Mouse (Mus musculus) heart, postnatal 4 days (tissue): ENCODE results near the gene Eif4a3. TPM values are rescaled to one million over a fixed set of nuclear protein-coding genes. Genes with fewer than 3 reads are reported as not detected.

Experiments used
- DNase-seq: peaks from one replicate; pipeline ENCODE4 v3.0.0; 2021
- total RNA-seq, 2 experiments: library from RNA; stranded (reverse); gene quantifications; 2 replicates each; pipeline ENCODE4 v1.2.3; 2021

The Eif4a3 gene
- 100 to 1,000 TPM; 141 to 154 TPM for total RNA-seq

DNA sequence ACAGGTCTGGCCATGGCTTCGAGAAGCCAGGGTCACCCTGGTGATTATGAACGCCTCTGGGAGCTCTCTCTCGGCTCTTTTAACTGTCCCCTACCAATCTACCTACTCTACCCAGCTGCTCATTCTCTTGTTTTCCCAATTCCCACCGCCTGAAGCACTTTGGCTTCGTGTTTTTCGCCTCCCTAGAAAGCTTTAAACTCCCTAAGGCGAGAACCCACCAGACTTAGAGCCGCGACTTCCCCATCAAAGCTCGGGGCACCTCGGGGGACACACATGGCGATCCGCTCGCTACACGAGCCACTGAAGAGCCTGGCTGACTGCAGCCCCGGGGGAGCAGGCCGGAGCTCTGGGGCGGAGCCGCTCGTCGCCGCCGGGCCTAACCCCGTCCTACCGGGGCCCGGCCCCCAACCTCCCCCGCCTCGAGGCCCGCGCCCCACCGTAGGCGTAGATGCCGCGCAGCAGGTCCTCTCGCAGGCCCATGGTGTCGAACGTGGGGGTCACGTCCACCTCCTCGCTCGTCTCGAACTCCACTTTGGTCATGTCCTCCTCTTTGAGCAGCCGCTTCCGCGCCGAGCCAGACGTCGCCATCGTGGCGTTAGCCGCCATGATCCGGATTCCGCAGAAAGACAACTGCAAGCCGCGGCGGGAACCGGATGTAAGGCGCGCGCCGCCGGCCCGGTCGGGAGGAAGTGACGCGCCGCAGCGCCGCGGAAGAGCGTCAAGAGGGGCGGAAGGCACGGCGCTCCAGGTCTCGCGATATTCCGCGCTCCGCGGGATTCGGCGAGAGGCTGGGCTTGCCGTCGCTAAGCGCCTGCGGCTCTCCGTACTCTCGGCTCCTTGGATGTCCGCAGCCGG is at the start of gene Eif4a3:
Gene Eif4a3, minus strand, starts transcription at position 699 of the 855 bp plus-strand sequence.
- DNase-seq = peak; percentile 99

DNA sequence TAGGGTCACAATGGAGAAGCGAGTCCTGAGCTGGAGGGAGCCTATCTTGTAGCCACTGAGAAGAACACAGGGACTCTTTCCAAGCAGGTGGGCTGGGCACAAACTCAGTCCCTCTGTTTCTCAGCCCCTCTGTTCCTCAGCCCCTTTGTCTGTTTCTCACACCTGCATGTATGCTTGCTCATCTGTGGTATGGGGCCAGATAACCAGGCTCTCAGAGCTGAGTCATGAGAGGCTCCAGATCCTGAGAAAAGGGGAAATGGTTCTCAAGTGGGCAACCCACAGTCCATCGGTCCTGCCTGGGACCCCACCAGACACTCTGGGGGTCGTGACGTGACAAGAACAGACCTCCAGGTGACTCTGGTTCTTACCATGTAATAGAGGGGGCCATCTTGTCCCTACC is 47.2 kb upstream of the Eif4a3 start:
- DNase-seq = no peak

DNA sequence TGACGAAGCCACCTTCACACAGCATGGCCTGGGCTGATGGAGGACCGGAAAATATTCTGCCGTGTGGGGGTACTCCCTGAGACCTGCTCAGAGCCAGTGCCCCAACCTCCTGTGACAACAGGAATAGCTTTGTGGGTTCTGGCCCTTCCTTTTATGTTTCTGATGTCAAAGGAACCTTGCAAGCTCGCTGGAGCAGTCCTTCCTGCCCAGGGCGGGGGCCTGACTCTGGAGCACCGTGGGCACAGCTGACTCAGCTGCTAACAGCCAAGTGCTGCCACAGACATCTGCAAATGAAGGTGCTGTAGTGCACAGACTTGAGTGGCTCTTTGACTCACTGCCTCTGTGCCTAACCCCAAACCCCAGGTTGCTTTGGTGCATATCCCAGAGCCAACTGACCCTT is 45.0 kb upstream of the Eif4a3 start:
- DNase-seq = no peak

DNA sequence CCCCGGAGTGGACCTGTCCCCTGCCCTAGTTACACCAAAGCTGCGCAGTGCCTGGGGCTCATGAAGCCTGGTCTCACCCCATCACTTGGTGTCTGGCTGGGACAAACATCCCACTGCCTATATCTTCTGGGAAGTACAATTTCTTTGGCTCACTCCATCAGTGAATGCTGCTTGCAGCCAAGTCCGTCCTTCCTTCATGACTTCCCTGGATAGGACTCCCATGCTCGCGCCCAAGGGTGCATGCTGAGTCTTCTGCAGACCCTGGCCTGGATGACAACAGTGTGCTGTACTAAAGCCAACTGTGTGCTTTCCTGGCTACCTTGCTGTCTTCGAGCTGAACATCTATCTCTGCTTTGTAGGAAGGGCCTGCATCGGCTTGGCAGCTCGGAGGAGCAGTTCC is 44.3 kb upstream of the Eif4a3 start:
- DNase-seq = no peak

DNA sequence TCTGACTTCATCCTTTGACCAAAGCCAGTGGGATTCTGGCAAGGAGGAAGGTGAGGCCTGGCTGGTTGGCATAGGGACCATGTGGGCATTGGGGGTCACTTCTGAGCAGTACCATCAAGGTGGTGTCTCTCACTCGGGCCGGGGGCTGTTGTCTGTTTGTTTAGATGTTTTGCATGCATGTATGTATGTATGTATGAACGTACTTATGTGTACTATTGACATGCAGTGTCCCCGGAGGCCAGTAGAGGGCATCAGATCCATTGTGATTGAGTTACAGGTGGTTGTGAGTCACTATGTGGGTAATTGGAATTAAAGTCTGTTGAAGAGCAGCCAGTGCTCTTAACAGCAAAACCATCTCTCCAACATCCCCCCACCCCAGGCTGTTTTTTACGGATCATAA is 39.7 kb upstream of the Eif4a3 start:
- peak; percentile 80 for DNase-seq

DNA sequence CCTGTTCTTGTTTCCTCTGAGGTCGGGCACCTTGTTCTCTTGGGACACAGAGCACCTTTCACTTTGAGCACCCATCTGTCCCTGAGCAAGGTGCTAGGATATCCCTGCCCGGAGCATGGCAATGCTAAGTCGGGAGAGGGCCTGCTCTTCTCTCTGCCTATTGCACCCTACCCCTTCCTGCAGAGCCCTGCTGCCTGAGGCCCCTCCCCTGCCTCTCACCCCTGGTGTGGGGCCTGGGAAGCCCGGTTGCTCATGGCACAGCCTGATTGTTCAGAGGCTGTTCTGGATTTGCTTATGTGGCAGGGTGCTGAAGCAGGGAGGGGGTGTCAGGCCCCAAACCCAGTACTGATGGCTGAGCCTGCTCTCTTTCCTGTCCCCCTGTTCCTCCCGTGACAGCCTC is 39.3 kb upstream of the Eif4a3 start:
- no peak for DNase-seq

DNA sequence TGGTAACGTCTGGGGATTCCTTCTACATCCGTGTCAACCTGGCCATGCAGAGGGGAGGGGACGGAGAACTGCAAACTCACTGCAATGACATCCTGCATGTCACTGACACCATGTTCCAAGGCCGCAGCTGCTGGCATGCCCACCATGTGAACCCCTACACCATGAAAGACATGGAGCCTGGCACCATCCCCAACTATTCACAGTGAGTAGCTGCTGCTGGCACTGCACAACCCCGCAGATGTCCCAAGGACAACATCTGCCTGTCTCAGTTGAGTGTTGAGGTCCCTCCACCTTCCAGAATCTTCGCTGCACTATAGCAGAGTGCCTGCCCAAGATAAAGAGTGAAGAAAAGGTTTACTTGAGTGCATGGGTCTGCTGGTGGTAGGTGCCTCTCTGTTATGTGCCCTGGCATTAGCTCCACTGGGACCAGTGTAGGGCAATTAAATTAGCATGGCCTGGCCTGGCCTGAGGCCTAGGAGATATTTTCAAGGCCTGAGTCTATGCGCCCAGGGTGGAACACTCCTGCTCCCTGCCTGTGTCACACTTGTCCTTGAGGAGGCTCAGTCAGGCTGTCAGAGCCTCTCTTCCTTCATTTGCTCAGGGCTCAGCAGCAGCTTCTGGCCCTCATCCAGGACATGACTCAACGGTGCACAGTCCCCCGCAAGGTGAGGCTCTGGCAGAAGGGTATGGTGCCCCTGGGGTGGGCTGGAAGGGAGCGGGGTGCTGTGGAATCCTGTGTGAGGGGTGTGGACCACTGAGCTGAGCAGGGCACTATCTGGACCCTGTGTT is 38.6 kb upstream of the Eif4a3 start:
- DNase-seq = no peak

DNA sequence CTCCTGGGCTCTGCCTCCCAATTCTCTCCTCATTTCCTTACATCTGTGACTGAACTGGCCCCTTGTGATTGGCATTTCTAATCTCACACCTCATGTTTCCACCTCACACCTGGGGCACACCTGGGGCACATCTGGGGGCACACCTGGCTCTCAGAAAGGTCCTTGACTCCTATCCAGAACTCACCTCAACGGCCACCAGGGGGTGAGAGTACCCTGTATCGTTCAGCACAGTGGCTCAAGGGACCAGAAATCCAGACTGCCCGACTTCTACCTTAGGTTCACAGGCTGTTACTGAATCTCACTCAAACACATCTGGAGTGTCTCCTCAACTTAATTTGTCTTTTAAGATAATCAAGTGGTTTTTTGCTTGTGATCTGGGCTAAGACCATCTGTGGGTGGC is 32.1 kb upstream of the Eif4a3 start:
- no peak for DNase-seq

DNA sequence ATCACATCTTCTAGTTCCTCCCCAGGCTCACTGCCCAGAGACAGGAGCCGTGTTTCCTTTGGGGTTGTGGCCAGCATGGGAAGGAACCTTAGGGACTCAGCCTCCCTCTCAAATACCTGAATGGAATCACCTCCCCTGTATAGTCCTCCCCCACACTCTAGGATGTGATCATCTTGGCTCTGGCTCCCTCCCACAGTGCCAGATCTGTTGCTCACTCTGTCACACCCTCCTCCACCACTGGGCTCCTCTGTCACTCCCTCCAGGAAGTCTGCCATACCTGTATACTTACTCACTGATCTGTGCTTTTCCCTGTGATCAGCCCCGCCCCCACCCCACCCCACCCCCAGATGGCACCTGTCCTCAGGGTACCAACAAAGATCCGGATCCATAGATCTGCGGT is 30.7 kb upstream of the Eif4a3 start:
- DNase-seq = no peak

DNA sequence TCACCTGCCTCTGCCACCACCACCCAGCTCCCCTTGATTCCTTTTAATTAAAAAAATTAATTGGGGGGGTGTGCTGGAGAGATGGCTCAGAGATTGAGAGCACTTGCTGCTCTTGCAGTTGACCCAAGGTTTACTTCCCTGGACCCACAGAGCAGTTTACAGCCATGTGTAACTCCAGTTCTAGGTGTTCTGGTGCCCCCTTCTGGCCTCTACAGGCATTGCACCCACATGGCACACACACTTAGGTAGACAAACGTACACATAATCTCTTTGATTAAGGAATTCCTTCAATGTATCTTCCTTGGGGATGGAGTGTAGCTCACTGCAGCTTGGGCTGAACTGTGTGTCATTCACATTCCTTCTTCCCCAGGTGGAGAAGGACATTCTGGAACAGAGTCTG is 25.2 kb upstream of the Eif4a3 start:
- no peak for DNase-seq

DNA sequence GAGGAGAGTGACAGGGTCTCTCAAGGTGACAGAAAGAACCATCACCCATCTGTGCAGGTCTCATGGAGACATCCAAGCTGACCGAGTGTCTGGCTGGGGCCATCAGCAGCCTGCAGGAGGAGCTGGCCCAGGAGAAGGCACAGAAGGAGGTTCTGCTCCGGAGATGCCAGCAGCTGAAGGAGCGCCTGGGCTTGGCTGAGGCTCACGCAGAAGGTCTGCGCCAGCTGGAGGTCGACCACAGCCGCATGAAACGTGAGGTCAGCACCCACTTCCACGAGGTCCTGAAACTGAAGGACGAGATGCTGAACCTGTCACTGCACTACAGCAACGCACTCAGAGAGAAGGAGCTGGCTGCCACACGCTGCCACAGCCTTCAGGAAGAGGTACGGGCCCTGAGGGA is 22.6 kb upstream of the Eif4a3 start:
- no peak for DNase-seq

DNA sequence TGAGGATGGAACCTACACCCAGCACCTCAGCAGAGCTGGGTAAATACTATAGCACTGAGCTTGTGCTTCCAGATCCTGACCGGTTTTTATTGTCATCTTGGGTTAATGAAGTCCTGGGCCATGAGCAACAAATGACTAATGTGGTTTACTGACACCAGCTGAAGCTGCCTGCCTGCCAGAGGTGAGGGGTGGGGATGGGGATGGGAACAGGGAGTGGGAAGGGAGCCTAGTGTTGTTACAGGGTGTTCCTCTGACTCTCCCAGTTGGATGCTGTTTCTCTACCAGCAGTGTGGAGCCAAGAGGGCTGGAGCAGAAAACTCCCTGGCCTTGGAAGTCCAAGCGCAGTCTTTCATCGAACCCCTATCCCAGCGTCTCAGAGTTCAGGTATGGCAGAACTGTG is 16.8 kb upstream of the Eif4a3 start:
- DNase-seq = no peak

DNA sequence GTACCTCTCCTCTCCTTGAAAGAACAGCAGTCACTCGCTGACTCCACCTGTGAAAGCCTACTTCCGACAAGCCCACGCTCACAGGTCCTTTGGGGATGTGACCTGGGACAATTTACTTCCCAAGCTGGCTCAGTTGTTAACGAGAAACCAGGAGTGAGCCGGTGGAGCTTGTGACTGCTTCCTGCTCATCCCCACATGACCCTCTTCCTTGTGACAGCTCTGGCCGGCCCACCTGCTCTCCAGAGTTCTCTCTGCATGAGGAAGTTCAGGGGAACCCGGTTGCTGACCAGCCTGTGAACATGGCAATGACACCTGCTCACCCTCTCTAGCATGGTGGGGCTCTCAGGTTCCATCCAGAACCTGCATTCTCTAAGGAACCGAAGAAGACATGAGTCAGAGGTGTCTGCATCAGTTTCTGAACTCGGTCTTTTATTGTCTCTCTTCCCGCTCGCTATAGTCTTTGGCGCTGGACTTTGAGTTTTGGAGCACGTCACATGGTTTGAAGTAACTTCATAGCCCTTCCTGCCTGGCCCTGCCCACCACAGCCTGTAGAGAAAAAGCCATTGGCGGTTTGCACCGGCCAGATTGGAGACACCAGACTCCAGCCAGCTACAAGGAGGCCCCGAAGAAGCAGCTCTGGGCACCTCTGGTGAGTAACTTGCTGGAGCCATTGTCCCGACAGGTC is 14.5 kb upstream of the Eif4a3 start:
- DNase-seq = no peak

DNA sequence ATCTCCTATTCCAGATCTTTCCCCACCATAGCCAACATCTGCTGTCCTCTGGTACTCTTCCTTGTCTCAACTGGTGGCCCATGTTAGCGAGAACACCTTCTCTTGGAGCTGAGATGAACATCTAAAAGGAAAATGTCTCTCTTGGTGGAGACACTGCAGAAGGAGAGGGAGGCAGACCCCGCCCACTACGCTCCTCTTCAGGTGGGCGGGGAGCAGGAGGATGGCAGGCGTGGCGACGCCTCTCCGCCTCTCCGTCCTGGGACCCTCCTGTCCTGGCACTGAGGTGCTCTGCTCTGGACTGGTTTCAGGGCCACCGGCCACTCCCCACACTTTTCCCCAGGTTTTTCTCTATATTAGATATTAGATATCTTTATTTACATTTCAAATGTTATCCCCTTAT is 10.7 kb upstream of the Eif4a3 start:
- no peak for DNase-seq

DNA sequence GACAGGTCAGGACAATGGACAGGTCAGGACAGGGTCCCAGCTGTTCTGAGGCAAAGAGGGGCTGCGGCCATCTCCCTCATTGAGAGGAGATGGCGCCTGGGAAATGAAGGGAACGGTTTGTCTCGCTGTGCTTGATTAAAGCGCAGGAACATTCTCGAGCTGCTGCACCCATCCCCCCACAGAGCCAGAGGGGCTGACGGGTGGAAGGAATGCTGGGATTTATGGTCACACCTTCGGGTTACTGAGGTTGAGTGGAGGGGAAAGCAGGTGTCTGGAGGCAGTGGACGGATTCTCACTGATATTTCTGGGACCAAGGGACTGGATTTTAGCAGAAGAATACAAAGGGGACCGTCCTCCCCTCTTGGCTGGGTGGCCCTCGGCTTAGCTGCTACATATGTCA is 8.0 kb upstream of the Eif4a3 start:
- no peak for DNase-seq

DNA sequence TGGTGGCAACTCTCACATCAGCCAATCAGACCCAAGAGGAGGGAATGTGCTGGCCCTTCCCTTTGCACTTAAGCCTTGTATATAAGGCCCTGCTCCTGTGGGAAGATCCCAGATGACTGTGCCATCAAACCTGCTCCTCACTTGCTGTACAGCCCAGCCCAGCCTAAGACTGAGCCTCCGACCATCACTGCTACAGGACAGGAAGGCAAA is 7.7 kb upstream of the Eif4a3 start, which contains the start of gene Card14:
Gene Card14, plus strand, starts transcription at position 111 of the 210 bp plus-strand sequence.
- DNase-seq = no peak

DNA sequence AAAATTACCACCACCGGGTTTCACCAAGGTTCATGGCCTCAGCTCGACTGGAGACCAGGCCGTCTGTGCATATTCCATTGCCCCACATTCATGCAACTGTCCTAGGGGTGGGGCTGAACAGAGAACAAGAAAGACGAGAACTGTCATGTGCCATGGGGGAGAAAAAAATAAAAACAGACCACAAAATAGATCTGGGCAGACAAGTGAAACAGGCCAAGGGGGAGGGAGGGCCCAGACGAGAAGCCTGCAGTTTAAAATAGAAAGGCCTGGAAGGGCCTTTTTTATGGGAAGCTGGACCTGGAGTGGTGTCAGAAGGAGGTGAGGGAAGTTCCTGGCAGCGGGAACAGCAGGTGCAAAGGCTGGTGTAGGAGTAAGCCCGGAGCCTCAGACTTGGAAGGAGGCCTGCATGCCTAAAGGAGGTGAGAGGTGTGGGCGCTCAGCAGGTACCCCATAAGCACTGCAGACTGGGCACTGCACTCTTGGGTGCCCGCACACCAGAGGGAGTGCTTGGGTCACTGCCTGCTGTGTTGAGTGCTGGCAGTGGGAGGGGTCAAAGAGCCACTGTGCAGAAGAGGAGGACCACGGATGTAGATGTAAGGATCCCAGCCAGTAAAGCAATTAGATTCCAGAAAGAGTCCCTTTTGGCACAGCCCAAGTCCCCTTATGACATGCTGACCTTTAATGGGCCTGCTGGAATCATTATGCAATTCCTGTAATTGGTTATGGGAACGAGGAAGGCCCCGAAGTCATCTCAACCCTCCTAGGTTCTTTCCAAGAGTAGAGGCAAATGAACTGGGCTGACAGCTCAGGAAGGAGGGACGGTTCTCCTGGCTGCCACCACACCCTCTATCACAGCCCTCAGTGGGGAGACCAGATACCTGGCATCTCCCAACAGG is 7.1 kb upstream of the Eif4a3 start:
- no peak for DNase-seq

DNA sequence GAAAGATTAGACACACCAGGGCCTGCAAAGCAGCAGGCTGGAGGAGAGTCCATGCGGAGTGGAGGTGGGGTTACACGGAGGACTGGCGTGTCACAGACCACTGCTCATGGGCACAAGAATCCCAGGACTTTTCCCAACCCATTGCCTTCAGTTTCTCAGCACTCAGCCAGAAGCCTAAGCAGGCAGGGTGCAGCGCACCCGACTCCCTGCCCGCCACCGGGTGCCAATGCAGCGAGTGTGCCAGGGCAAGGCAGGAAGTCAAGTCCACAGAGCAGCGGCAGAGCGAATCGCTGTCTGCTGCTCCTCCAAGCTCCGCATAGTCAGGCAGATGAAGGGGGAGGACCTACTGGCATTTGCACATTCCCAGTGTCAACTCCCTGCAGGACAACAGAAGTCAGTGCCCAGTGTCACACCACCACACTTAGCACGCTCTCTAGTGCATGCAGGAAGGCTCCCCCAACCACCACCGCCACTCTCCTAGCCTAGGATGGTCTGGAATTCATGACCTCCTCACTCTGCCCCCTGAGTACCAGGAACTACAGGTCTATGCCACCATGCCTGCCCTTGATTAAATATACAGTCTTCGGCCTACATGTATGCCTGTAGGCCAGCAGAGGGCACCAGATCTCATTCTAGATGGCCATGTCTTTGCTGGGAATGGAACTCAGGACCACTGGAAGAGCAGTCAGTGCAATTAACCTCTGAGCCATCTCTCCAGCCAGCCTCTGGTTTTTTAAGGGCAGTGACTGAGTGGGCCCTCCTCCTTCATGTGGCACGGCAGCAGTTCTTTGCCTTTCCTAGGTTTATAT is 5.2 kb upstream of the Eif4a3 start:
- DNase-seq = peak; percentile 52

DNA sequence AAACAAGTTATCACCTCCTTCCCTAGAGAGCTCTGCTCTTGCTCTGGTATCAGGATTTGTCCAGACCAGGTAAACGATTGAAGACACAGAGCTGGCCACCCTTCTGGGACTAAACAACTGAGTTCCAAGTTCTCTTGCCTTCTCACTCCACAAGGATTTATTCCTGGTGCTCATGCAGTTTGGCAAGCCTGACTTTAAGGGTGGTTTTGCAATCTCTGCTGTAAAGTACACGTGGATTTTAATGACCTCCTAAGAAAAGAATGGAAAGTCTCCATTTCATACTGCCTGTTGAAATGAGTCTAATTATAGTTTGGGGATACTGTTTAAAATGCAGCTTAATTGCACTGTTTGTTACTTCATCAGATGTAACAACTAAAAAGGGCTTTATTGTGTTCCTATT is 1.1 kb upstream of the Eif4a3 start:
- no peak for DNase-seq

DNA sequence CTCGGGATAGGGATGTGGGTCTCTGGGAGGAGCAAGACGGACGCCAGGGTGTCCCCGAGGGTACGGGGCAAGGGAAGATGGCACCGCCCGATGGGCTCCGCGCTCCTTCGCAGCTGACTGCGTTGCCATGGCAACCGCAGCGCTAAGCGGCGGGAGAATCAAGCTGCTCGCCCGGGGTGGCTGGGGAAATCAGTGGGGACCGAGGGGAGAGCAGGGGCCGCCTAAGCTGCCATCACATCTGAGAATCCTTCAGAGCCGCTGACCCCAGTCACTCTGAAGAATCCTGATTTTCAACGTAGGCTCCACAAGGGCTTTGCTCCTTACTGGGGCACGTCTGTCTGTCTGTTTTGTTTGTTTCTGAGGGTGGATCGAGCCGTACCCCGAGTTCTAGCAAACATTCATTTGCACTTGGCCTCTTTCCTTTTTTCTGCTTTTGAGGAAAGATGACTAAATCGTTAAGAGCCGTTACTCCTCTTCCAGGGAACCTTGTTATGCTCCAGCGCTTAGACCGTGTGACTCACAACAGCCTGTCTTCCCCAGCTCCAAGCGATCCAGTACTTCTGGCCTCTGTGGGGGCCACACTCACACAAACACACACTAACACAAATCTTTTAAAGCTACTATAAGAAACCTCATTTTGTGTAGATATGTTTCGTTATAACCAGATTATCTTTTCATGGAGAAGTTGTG is 502 bp upstream of the Eif4a3 start:
- DNase-seq = no peak

DNA sequence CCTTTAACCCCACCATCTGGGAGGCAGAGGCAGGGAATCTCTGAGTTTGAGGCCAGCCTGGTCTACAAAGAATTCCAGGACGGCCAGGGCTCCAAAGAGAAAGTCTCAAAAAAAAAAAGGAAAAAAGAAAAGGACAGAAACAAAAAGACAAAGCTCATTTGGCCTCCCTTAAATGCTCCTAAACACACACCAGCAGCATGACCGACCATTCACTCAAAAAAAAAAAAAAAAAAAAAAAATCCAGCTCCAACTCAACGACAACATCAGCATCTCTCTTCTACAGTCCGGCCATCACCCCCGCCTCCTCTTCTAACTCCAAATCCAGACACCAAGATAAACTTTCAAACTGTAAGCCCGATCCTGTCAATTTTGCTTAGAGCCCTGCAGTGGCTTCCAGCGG is 972 bp downstream of the Eif4a3 start:
- DNase-seq = no peak
